Mouse (Mus musculus) cerebellum, postnatal 14 days (tissue): ENCODE data around the gene C6.

Experiments used
- DNase-seq, 2 experiments: peaks; one replicate each; pipeline ENCODE4 v3.0.0; 2021; ENCODE audit warnings: mixed read lengths in 2 of 2

The C6 gene

GRCm38 (mm10) chr15:4726830-4727310, at the start of gene C6:
TSS of gene C6 (plus strand) at chr15:4727175.
- DNase-seq = no peak

- no peak for DNase-seq
Observed at GRCm38 (mm10) chr15:4697604-4698003, 29.4 kb upstream of the C6 start.

- DNase-seq = no peak
Observed at GRCm38 (mm10) chr15:4734150-4734549, 7.2 kb downstream of the C6 start.

GRCm38 (mm10) chr15:4734996-4735609, 8.1 kb downstream of the C6 start:
- no peak for DNase-seq

GRCm38 (mm10) chr15:4747656-4748055, 20.7 kb downstream of the C6 start:
- no peak for DNase-seq

GRCm38 (mm10) chr15:4790378-4790777, 63.4 kb downstream of the C6 start:
- DNase-seq = no peak

GRCm38 (mm10) chr15:4796861-4797260, 69.9 kb downstream of the C6 start:
- no peak for DNase-seq

- DNase-seq = no peak
Observed at GRCm38 (mm10) chr15:4804256-4804655, 77.3 kb downstream of the C6 start.

- peak; percentile 29 to 61 for DNase-seq
Observed at GRCm38 (mm10) chr15:4808131-4808530, 81.2 kb downstream of the C6 start.

- DNase-seq = no peak
Observed at GRCm38 (mm10) chr15:4814976-4815375, 88.0 kb downstream of the C6 start.

- DNase-seq = peak; percentile 70 to 77
Observed at GRCm38 (mm10) chr15:4815711-4816110, 88.7 kb downstream of the C6 start.

GRCm38 (mm10) chr15:4816752-4817493, 89.9 kb downstream of the C6 start:
- no peak for DNase-seq

GRCm38 (mm10) chr15:4818437-4818836, 91.5 kb downstream of the C6 start:
- DNase-seq = peak in 1 of 2 experiments; percentile 10

GRCm38 (mm10) chr15:4821161-4821560, 94.2 kb downstream of the C6 start:
- DNase-seq = no peak

- DNase-seq = no peak
Observed at GRCm38 (mm10) chr15:4821824-4822223, 94.8 kb downstream of the C6 start.

- DNase-seq = no peak
Observed at GRCm38 (mm10) chr15:4827736-4828135, 100.8 kb downstream of the C6 start.

GRCm38 (mm10) chr15:4836354-4836753, 109.4 kb downstream of the C6 start:
- no peak for DNase-seq

GRCm38 (mm10) chr15:4850015-4850414, 123.0 kb downstream of the C6 start:
- no peak for DNase-seq
